Mouse (Mus musculus): ENCODE measurements around the gene Nat9. TPM values are rescaled to one million over a fixed set of nuclear protein-coding genes. Genes with fewer than 3 reads are reported as not detected.

Gene Nat9
- polyA plus RNA-seq (2014; fragmentation: Illumina TruSeq; extraction: RNeasy Lipid Tissue Mini Kit (QIAGEN cat#74804); ENCODE audit: low read depth, low replicate concordance), result 1.6 TPM

GRCm38 (mm10) chr11:115187693-115188092, at the start of gene Nat9:
TSS of gene Nat9 (minus strand) at chr11:115187859.

GRCm38 (mm10) chr11:115187224-115187639, 427 bp downstream of the Nat9 start, which contains the start of gene Tmem104:
TSS of gene Tmem104 (plus strand) at chr11:115187487.

GRCm38 (mm10) chr11:115162832-115163480, 24.7 kb downstream of the Nat9 start, which contains the start of gene Slc9a3r1:
TSS of gene Slc9a3r1 (plus strand) at chr11:115163341.

GRCm38 (mm10) chr11:115133800-115134199, 53.9 kb downstream of the Nat9 start, which contains the start of gene Cd300lf:
TSS of gene Cd300lf (minus strand) at chr11:115133992.

Other genes with a start within 250 kb of the Nat9 start
- gene Cd300c, start 218.7 kb downstream of the Nat9 start, polyA plus RNA-seq (2014; fragmentation: Illumina TruSeq; extraction: RNeasy Lipid Tissue Mini Kit (QIAGEN cat#74804); ENCODE audit: low read depth, low replicate concordance), result not detected
- gene Cd300ld, start 197.9 kb downstream of the Nat9 start, polyA plus RNA-seq (2014; fragmentation: Illumina TruSeq; extraction: RNeasy Lipid Tissue Mini Kit (QIAGEN cat#74804); ENCODE audit: low read depth, low replicate concordance), result 0.97 TPM
- 0.53 TPM for gene Cd300c2, start 186.0 kb downstream of the Nat9 start, polyA plus RNA-seq (2014; fragmentation: Illumina TruSeq; extraction: RNeasy Lipid Tissue Mini Kit (QIAGEN cat#74804); ENCODE audit: low read depth, low replicate concordance)
- gene Cd300ld2, start 171.7 kb downstream of the Nat9 start, polyA plus RNA-seq (2014; fragmentation: Illumina TruSeq; extraction: RNeasy Lipid Tissue Mini Kit (QIAGEN cat#74804); ENCODE audit: low read depth, low replicate concordance), result not detected
- gene Cd300ld4, start 160.8 kb downstream of the Nat9 start, polyA plus RNA-seq (2014; fragmentation: Illumina TruSeq; extraction: RNeasy Lipid Tissue Mini Kit (QIAGEN cat#74804); ENCODE audit: low read depth, low replicate concordance), result not detected
- not detected for gene Cd300ld5, start 150.1 kb downstream of the Nat9 start, polyA plus RNA-seq (2014; fragmentation: Illumina TruSeq; extraction: RNeasy Lipid Tissue Mini Kit (QIAGEN cat#74804); ENCODE audit: low read depth, low replicate concordance)
- not detected for gene Cd300ld3, start 139.4 kb downstream of the Nat9 start, polyA plus RNA-seq (2014; fragmentation: Illumina TruSeq; extraction: RNeasy Lipid Tissue Mini Kit (QIAGEN cat#74804); ENCODE audit: low read depth, low replicate concordance)
- not detected for gene Cd300e, start 125.7 kb downstream of the Nat9 start, polyA plus RNA-seq (2014; fragmentation: Illumina TruSeq; extraction: RNeasy Lipid Tissue Mini Kit (QIAGEN cat#74804); ENCODE audit: low read depth, low replicate concordance)
- gene Rab37, start 96.4 kb downstream of the Nat9 start, polyA plus RNA-seq (2014; fragmentation: Illumina TruSeq; extraction: RNeasy Lipid Tissue Mini Kit (QIAGEN cat#74804); ENCODE audit: low read depth, low replicate concordance), result not detected
- not detected for gene Cd300lf, start 53.9 kb downstream of the Nat9 start, polyA plus RNA-seq (2014; fragmentation: Illumina TruSeq; extraction: RNeasy Lipid Tissue Mini Kit (QIAGEN cat#74804); ENCODE audit: low read depth, low replicate concordance)
- 36.7 TPM for gene Slc9a3r1, start 24.5 kb downstream of the Nat9 start, polyA plus RNA-seq (2014; fragmentation: Illumina TruSeq; extraction: RNeasy Lipid Tissue Mini Kit (QIAGEN cat#74804); ENCODE audit: low read depth, low replicate concordance)
- gene Tmem104, start 372 bp downstream of the Nat9 start, polyA plus RNA-seq (2014; fragmentation: Illumina TruSeq; extraction: RNeasy Lipid Tissue Mini Kit (QIAGEN cat#74804); ENCODE audit: low read depth, low replicate concordance), result 0.57 TPM
- not detected for gene Grin2c, start 79.4 kb upstream of the Nat9 start, polyA plus RNA-seq (2014; fragmentation: Illumina TruSeq; extraction: RNeasy Lipid Tissue Mini Kit (QIAGEN cat#74804); ENCODE audit: low read depth, low replicate concordance)
- gene Fdxr, start 89.2 kb upstream of the Nat9 start, polyA plus RNA-seq (2014; fragmentation: Illumina TruSeq; extraction: RNeasy Lipid Tissue Mini Kit (QIAGEN cat#74804); ENCODE audit: low read depth, low replicate concordance), result 2.1 TPM
- gene Fads6, start 109.8 kb upstream of the Nat9 start, polyA plus RNA-seq (2014; fragmentation: Illumina TruSeq; extraction: RNeasy Lipid Tissue Mini Kit (QIAGEN cat#74804); ENCODE audit: low read depth, low replicate concordance), result 9.9 TPM
- not detected for gene Otop2, start 119.3 kb upstream of the Nat9 start, polyA plus RNA-seq (2014; fragmentation: Illumina TruSeq; extraction: RNeasy Lipid Tissue Mini Kit (QIAGEN cat#74804); ENCODE audit: low read depth, low replicate concordance)
- not detected for gene Ush1g, start 134.2 kb upstream of the Nat9 start, polyA plus RNA-seq (2014; fragmentation: Illumina TruSeq; extraction: RNeasy Lipid Tissue Mini Kit (QIAGEN cat#74804); ENCODE audit: low read depth, low replicate concordance)
- not detected for gene Otop3, start 146.9 kb upstream of the Nat9 start, polyA plus RNA-seq (2014; fragmentation: Illumina TruSeq; extraction: RNeasy Lipid Tissue Mini Kit (QIAGEN cat#74804); ENCODE audit: low read depth, low replicate concordance)
- not detected for gene Hid1, start 179.9 kb upstream of the Nat9 start, polyA plus RNA-seq (2014; fragmentation: Illumina TruSeq; extraction: RNeasy Lipid Tissue Mini Kit (QIAGEN cat#74804); ENCODE audit: low read depth, low replicate concordance)
- gene Cdr2l, start 194.1 kb upstream of the Nat9 start, polyA plus RNA-seq (2014; fragmentation: Illumina TruSeq; extraction: RNeasy Lipid Tissue Mini Kit (QIAGEN cat#74804); ENCODE audit: low read depth, low replicate concordance), result 0.12 TPM
- gene Mrpl58, start 215.9 kb upstream of the Nat9 start, polyA plus RNA-seq (2014; fragmentation: Illumina TruSeq; extraction: RNeasy Lipid Tissue Mini Kit (QIAGEN cat#74804); ENCODE audit: low read depth, low replicate concordance), result 21.0 TPM
- gene Atp5h, start 232.1 kb upstream of the Nat9 start, polyA plus RNA-seq (2014; fragmentation: Illumina TruSeq; extraction: RNeasy Lipid Tissue Mini Kit (QIAGEN cat#74804); ENCODE audit: low read depth, low replicate concordance), result 905 TPM
- gene Kctd2, start 232.3 kb upstream of the Nat9 start, polyA plus RNA-seq (2014; fragmentation: Illumina TruSeq; extraction: RNeasy Lipid Tissue Mini Kit (QIAGEN cat#74804); ENCODE audit: low read depth, low replicate concordance), result 19.2 TPM